Mouse (Mus musculus) ovary, postnatal 10 days (tissue): ENCODE data around the gene Ambra1.
"Not testable (repeated sequence)": the region's sequence is repeated elsewhere in the genome, so short reads cannot be mapped to it uniquely, and the experiment has no call there.

Experiments
- DNase-seq: peaks from one replicate; pipeline ENCODE4 v3.0.0; 2022; ENCODE audit warnings: low spot score

Ambra1 gene

DNA sequence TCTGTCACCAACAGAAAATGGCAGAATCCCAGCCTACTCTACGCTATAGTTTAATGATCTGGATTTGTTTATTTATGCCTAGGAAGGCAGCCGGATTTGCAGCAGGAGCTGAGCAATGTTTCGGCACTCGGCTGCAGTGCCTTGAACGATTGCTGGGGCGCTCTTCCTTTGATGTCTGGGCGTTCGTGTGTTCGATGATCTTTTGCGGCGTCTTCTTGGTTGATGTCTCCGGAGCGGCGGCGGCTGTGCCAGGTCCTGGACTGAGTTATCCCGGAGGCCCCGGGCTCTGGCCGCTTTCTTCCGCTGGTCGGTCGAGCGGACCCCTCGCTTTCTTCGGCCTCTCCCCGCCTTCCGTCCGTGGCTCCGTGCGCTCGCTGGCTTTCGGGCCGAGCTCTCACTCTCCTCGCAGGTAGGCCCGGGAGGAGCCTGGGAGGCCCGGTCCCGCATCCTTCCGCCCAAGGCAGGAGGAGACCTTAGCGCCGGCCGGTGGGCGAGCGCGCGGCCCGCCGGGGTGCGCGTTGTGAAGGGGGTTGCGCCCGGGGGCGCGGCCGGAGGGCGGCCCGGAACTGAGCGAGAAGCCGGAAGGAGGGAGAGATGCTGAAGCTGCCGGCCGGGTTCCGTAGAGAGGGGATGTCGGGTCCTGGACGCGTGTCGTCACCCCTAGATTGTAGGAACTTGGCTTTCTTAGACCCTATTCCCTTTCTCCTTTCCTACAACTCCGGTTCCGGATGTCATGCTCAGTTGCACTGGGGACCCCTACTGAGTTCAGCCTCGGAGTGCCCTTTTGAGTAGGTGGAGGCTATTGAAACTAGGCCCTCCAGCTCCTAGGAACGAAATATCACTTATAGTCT is at the start of gene Ambra1:
Gene Ambra1 (plus strand): TSS at position 164 of the 851 bp plus-strand sequence.
- DNase-seq, result peak; percentile 56

GRCm38 (mm10) chr2:91682850-91683249 is 47.1 kb upstream of the Ambra1 start:
- no peak for DNase-seq

- no peak for DNase-seq
Observed at GRCm38 (mm10) chr2:91683919-91684318, 46.0 kb upstream of the Ambra1 start.

DNA sequence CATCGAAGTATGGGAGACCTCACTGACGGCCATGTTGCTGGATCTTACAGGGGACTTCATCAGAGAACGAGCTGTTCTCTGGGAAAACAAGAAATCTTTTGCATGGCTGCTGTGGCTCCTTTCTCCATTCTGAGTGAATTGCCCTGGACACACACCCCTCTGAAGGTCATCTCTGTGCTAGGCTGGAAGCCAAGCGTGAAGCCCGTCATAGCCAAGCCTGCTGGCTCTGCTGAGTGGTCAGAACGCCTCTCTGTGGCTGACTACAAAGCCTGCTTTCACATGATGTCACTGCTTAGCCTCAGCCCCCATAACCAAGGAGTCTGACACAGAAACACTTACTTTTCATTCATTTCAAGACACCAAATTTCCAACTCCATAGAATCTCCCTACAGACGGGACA is 40.5 kb upstream of the Ambra1 start:
- DNase-seq, result no peak

- no peak for DNase-seq
Observed at GRCm38 (mm10) chr2:91695436-91696224, 34.3 kb upstream of the Ambra1 start.

GRCm38 (mm10) chr2:91696225-91696590 is 33.7 kb upstream of the Ambra1 start:
- DNase-seq, result no peak

- no peak for DNase-seq
Observed at GRCm38 (mm10) chr2:91699225-91699624, 30.7 kb upstream of the Ambra1 start.

DNA sequence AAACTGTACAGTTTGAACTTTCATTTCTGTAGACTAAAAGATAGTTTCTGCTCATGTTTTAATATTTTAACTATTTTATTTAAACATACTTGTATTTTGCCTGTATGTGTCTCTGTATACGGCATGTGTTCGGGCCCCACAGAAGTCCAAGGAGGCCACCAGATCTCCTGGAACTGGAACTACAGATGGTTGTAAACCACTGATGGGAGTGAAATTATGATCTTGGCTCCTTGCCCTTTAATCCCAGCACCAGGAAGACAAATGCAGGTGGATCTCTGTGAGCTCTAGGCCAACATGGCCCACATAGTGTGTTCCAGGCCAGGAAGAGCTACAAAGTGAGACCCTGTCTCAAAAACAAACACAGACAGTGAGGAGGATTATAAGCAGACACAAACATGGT is 28.6 kb upstream of the Ambra1 start:
- DNase-seq, result no peak

DNA sequence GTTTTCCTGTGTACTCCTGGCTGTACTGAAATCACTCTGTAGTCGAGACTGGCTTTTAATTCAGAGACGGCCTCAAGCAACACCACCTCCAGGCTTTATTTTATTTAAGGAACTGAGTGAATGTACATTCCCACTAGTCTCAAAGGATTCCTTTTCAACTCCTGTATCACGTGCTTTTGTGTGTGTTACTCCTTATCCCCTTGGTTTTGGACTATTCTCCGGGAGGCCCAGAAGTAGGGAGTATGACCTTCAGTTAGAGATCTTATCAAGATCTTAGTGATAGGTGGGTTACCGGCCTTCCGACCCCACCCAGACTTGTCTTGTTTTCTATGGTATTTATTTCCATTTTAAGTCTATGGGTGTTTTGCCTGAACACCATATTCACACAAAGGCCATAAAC is 24.2 kb upstream of the Ambra1 start:
- no peak for DNase-seq

DNA sequence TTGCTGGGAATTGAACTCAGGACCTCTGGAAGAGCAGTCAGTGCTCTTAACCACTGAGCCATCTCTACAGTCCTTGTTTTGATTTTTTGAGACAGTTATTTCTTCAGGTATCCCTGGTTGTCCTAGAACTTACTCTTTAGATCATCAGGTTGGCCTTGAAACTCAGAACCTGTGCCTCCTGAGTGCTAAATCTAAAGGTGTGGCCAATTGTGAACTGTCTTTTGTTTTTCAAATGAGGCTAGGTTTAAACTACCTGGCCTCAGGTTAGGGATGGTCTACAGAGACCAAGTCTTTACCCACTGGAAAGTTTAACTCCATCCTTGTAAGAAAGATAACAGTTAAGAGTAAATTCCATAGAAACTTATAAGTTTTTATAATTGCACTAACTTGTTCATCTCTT is 23.5 kb upstream of the Ambra1 start:
- DNase-seq, result no peak

DNA sequence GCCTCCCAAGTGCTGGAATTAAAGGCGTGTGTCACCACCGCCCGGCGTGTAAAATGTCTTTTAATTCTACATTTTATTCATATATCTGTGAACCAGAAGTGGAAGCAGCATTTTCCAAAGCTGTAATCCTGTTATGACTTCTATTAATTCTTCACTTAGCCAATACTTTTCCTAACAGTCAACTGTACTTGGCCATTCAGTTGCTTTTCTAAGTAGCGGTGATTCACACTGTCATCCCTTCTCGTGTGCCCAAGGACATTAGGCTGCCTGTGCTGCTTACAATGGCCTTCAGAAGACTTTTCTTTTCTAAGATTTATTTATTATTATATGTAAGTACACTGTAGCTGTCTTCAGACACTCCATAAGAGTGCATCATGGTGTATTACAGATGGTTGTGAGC is 21.6 kb upstream of the Ambra1 start:
- no peak for DNase-seq

- peak; percentile 81 for DNase-seq
Observed at GRCm38 (mm10) chr2:91710272-91711234, 19.4 kb upstream of the Ambra1 start, which contains the start of the genes Atg13 and Harbi1. Atg13 (minus strand) TSS chr2:91710576. Harbi1 (plus strand) TSS chr2:91710852.

- peak; percentile 2 for DNase-seq
Observed at GRCm38 (mm10) chr2:91711256-91711925, 18.5 kb upstream of the Ambra1 start.

DNA sequence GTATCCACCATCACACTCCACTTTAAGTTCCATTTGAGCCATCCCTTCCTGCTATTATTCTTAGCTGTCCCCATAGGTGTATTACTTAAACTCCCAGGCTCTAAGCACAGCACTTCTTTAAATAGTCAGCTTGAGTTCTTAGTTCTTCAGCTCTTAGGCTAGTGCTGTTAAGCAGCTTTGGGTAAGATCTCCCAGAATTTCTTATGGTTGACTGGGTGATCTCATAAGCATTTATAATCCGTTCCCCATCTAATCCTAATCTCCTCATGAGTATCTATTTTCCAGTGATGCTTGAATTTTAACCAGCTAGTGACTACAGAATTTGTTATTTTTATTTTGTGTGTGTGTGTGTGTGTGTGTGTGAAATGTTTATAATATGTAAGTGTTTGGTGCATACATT is 15.0 kb upstream of the Ambra1 start:
- DNase-seq, result no peak

DNA sequence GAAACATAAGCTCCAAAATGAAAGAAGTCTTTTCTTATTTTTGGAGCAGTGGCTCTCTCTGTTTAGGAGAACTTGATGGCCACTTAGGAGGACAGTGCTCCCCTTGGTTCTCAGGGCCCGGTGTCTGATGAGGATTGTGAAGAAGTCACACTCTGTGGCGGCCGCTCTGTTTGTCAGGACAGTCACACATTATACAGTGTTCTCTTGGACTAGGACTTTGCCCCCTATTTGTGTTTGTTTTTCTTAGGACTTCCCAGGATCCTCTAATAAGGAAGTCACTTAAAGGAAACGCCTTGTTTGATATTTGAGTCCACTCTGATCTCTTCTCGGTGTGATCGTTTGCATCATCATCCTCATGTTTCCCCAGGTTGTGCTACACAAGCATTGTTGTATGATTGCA is 11.7 kb upstream of the Ambra1 start:
- no peak for DNase-seq

DNA sequence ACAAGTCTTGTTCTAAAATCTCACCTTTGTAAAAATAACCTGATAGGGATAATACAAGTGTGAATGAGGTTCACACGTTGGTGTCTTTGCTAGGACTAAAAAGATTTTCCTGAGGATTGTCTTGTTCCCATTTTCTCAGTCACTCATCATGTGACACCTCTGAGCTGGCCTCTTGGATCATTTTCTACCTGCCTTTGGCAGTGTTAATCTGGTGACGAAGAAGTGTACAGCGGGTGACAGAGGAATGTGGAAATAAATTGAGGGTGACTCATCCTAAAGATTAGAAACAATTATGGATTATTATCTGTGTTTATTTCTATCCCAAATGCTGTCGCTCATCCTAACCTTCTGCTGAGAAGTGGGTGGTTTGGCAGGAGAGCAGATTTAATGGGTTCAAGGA is 6.6 kb upstream of the Ambra1 start:
- no peak for DNase-seq

DNA sequence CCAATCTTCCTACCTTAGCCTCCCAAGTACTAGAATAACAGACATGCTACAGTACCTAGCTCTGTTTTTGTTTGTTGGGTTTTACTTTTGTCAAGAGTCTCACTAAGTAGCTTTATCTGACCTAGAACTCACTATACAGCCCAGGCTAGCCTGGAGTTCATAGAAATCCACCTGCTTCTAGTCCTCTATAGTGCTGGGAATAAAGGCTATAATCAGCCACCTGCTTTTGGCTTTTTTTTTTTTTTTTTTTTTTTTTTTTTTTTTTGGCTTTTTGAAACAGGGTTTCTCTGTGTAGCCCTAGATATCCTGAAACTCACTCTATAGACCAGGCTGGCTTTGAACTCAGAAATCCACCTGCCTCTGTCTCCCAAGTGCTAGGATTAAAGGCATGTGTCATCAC is 6.0 kb upstream of the Ambra1 start:
- DNase-seq, result no peak

GRCm38 (mm10) chr2:91724716-91725115 is 5.2 kb upstream of the Ambra1 start:
- no peak for DNase-seq

DNA sequence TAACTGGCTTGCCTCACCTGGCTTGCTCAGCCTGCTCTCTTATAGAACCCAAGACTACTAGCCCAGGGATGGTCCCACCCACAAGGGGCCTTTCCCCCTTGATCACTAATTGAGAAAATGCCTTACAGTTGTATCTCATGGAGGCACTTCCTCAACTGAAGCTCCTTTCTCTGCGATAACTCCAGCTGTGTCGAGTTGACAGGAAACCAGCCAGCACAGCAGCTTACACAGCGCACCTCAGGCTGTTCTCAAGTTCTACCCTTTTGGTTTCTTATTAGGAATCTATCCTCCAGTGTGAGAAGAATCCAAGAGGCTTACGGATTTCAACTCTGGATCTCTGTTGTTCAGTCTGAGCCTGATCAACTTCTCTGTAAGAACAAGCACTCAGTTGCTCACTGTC is 4.5 kb upstream of the Ambra1 start:
- not testable (repeated sequence) for DNase-seq

DNA sequence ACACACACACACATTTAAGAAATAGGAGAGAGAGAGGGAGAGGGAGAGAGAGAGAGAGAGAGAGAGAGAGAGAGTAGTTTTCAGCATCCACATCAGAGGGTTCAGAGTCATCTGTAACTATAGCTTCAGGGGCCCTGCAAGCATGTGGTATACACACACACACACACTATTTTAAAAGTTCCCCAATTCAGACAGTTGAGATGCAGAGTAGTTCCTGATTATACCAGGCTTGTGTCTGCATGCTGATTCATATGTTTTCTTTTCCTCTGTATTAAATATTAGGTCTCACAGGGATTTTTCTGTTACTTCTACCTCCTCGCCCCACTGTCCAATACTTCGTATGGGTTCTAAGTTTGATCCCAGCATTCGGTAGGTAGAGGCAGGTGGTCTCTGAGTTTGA is 2.9 kb upstream of the Ambra1 start:
- DNase-seq, result no peak

- no peak for DNase-seq
Observed at GRCm38 (mm10) chr2:91729571-91729970, 363 bp upstream of the Ambra1 start.
